Comparison of ENCODE assay signal across 8 mouse cellular contexts in the genomic region with DNA sequence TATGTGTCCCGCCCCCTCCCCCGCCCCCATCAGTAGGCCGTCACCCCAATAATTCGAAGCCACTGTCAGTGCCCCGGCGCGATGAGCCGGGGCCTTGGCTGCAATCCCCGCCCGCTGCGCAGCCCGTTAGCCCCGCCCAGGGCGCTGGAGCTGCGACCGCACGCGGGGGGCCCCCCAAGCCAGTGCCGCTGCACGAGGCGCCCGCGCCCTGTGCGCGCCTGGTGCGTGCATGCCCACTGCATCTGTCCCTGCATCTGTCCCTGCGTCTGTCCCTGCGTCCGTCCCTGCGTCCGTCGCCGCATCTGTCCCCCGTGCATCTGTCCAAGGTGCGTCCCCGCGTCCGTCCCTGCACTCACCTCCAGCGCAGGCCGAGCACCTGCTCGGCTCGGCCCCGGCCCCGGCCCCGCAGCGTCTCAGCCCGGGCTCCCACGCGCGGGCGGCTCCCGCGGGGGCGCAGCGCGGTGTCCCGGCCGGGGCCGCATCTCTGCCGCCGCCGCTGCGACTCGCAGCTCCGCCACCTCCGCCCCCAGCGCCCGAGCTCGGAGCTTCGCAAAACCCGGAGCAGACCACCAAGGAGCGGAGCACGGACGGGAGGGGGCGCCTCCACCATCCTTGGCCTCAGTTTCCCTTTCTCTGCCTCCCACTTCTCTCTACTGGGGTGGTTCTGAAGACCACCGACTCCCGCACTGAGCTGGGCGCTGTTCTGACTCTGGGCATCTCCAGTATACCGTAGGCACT. TPM values are rescaled to one million over a fixed set of nuclear protein-coding genes. Genes with fewer than 3 reads are reported as not detected.
A peak's percentile ranks its signal among the peaks of the same experiment; 100 is the strongest.
DNase-seq lines count a peak whose midpoint lies in the region; ATAC-seq and TF ChIP-seq lines count a peak whose summit lies in the region.

A gene (minus strand): TSS at position 486 of the 738 bp plus-strand sequence.

- H3K9me3 ChIP-seq in kidney, postnatal 0 days (replicated peaks; ENCODE audit: low read length), result no peaks in the 10 kb centered on the region
- no peaks in the 10 kb centered on the region for H3K9me3 ChIP-seq in liver, embryonic 16.5 days (replicated peaks; ENCODE audit: control insufficient read depth, low read length)

- peak within 1 kb of the TSS; percentile 47 for H3K9ac ChIP-seq in kidney, postnatal 0 days (ENCODE audit: low read depth, low read length)
- 0 out of 2 replicates have a peak within 1 kb of the TSS, but pooled peaks have one; percentile 16 for H3K9ac ChIP-seq in liver, embryonic 16.5 days (ENCODE audit: low read depth, low read length)

- WGBS in kidney, postnatal 0 days, result 3% methylated on average over 72 of the region's 79 CpGs
- WGBS in liver, embryonic 16.5 days (ENCODE audit: insufficient replicate concordance), result 2% methylated on average over 78 of the region's 79 CpGs

- no peaks in the 10 kb centered on the region for H3K36me3 ChIP-seq in kidney, postnatal 0 days (ENCODE audit: insufficient read depth, low read length)
- no peaks in the 10 kb centered on the region for H3K36me3 ChIP-seq in liver, embryonic 16.5 days (ENCODE audit: control insufficient read depth, insufficient read depth)

- no peak for ATAC-seq in kidney, postnatal 0 days (replicated peaks; ENCODE audit: low FRiP score, low read depth)
- ATAC-seq in liver, embryonic 16.5 days (ENCODE audit: low read depth), result peak; percentile 51
- ATAC-seq in monocyte, adult 5-6 weeks (replicated peaks; ENCODE audit: insufficient number of reproducible peaks, low FRiP score, low TSS enrichment, poor library complexity, severe bottlenecking), result no peak

- H3K27me3 ChIP-seq in kidney, postnatal 0 days (ENCODE audit: insufficient read depth, low read length), result peaks cover 19% of the 10 kb centered on the region
- H3K27me3 ChIP-seq in liver, embryonic 16.5 days (ENCODE audit: control insufficient read depth, insufficient read depth, low read depth, low read length), result peaks cover 48% of the 10 kb centered on the region

- no peak within 1 kb of the TSS for H3K27ac ChIP-seq in kidney, postnatal 0 days
- no peak within 1 kb of the TSS for H3K27ac ChIP-seq in liver, embryonic 16.5 days (ENCODE audit: low read length)

- H3K4me2 ChIP-seq in kidney, postnatal 0 days (ENCODE audit: low read length), result peak within 1 kb of the TSS; percentile 98
- peak within 1 kb of the TSS; percentile 88 for H3K4me2 ChIP-seq in liver, embryonic 16.5 days (ENCODE audit: low read depth, low read length)

- peak; percentile 62 for DNase-seq in ovary, postnatal 36 days (ENCODE audit: low spot score)
- DNase-seq in ovary, adult 18-20 months (ENCODE audit: low spot score), result no peak
- DNase-seq in cerebellum, postnatal 14 days, result peak; percentile 91
- peak; percentile 39 for DNase-seq in gastrocnemius, postnatal 25 days
- peak; percentile 44 for DNase-seq in kidney, postnatal 0 days (ENCODE audit: low spot score)
- DNase-seq in retina, embryonic 14.5 days (ENCODE audit: low spot score), result peak; percentile 76

- H3K4me1 ChIP-seq in kidney, postnatal 0 days (replicated peaks; ENCODE audit: insufficient read depth, low read length), result peaks cover 24% of the 10 kb centered on the region
- peaks cover 15% of the 10 kb centered on the region for H3K4me1 ChIP-seq in liver, embryonic 16.5 days (ENCODE audit: control insufficient read depth, low read depth, low read length)

- H3K4me3 ChIP-seq in kidney, postnatal 0 days (replicated peaks; ENCODE audit: low read depth, low read length), result peak within 1 kb of the TSS; percentile 54
- peak within 1 kb of the TSS; percentile 62 for H3K4me3 ChIP-seq in liver, embryonic 16.5 days (ENCODE audit: low read depth, low read length)

- peak; percentile 14; the same call in 1 of the 2 replicates for TF ChIP-seq CTCF in kidney, postnatal 0 days (IDR thresholded peaks at IDR 0.05; ENCODE audit: low read depth)

RNA-seq across cellular contexts. Expression of the gene that starts here (rescaled TPM):
- total RNA-seq in gastrocnemius, postnatal 25 days (2021), result 1 to 10 TPM; 1.9 to 4.2 TPM
- 0.87 and 1.2 TPM in 2 replicates for polyA plus RNA-seq in kidney, postnatal 0 days (2015; fragmentation: Nextera tagmentation; extraction: Ambion mirVana)
- 0.81 and 1.3 TPM in 2 replicates for polyA plus RNA-seq in liver, embryonic 16.5 days (2015; fragmentation: Nextera tagmentation; extraction: Ambion mirVana)
- 0.53 to 1.2 TPM (median 0.87 TPM) in 3 replicates for total RNA-seq in monocyte, adult 5-6 weeks (2017)
